Mouse (Mus musculus) lung, adult 2 months (tissue): ENCODE measurements around the gene Prdm13. TPM values are rescaled to one million over a fixed set of nuclear protein-coding genes. Genes with fewer than 3 reads are reported as not detected.

Experiments used
- DNase-seq: peaks from one replicate; pipeline ENCODE4 v3.0.0; 2022
- H3K4me1 ChIP-seq: fragments of 200-500 bp; 2 replicates; pipeline ENCODE4 v1.6.1; 2011; ENCODE audit warnings: low read length; ENCODE audit not compliant: control insufficient read depth, insufficient read depth
- H3K4me3 ChIP-seq: fragments of 200-500 bp; replicated peaks from 2 replicates; pipeline ENCODE3; 2011; ENCODE audit warnings: low read depth, mild to moderate bottlenecking, control low read depth, low read length; ENCODE audit errors: extremely low read depth
- CTCF ChIP-seq: fragments of 200-500 bp; IDR thresholded peaks from 2 replicates; pipeline ENCODE4 v1.5.1; 2011; ENCODE audit warnings: mild to moderate bottlenecking, low read length, control low read depth; ENCODE audit not compliant: insufficient read depth
- POLR2A ChIP-seq: fragments of 200-500 bp; IDR thresholded peaks from 2 replicates; pipeline ENCODE4 v1.6.1; 2011; ENCODE audit warnings: low read depth, mild to moderate bottlenecking, control low read depth, low read length, borderline replicate concordance; ENCODE audit errors: extremely low read depth
- WGBS: fragments of 180-500 bp; shearing (Covaris S2); methylation state at CpG from one replicate; pipeline ENCODE4 v1.1.7; 2018; 5-methylcytosine and 5-hydroxymethylcytosine counted together
- polyA plus RNA-seq: library from polyadenylated mRNA; depleted of rRNA; stranded (reverse); fragments of >200 nt; gene quantifications from 2 replicates; pipeline ENCODE4 v1.2.3, GENCODE M21; 2012; rRNA removed

Gene Prdm13
- not detected in 2 replicates for polyA plus RNA-seq

GRCm38 (mm10) chr4:21685595-21686091 is at the start of gene Prdm13:
Gene Prdm13 (minus strand): TSS chr4:21685963.
- TF ChIP-seq CTCF = no peak
- TF ChIP-seq POLR2A = no peak
- no peak for DNase-seq
- Histone ChIP-seq H3K4me3 (no peak within 1 kb of the TSS), H3K4me1 (no peaks in the 10 kb centered on the region)
- 1% methylated on average over 38 of the region's 38 CpGs for WGBS

- peak; percentile 89 for DNase-seq
- TF ChIP-seq CTCF (no peak), POLR2A (peak; percentile 88)
- WGBS = under 1% methylated on average over 37 of the region's 37 CpGs
- peak within 1 kb of the TSS; percentile 93 for H3K4me3 ChIP-seq
- H3K4me1 ChIP-seq = no peaks in the 10 kb centered on the region
Observed at GRCm38 (mm10) chr4:21727615-21728165, 41.9 kb upstream of the Prdm13 start, which contains the start of gene Ccnc. Gene Ccnc (plus strand): TSS chr4:21727701.

GRCm38 (mm10) chr4:21726912-21727614 is 41.3 kb upstream of the Prdm13 start:
- TF ChIP-seq CTCF (peak; percentile 41; the same call in 1 of the 2 replicates), POLR2A (no peak)
- H3K4me3 ChIP-seq = peak overlapping the region; percentile 93
- no peaks in the 10 kb centered on the region for H3K4me1 ChIP-seq
- peak; percentile 8 for DNase-seq
- 1% methylated on average over 22 of the region's 22 CpGs for WGBS

- no peak for DNase-seq
- WGBS = 56% methylated on average over 7 of the region's 7 CpGs
- Histone ChIP-seq H3K4me1 (no peaks in the 10 kb centered on the region), H3K4me3 (no peak overlapping the region)
- TF ChIP-seq POLR2A = no peak
- TF ChIP-seq CTCF = no peak
Observed at GRCm38 (mm10) chr4:21722752-21723334, 37.1 kb upstream of the Prdm13 start.

- 3% methylated on average over 13 of the region's 13 CpGs for WGBS
- peak; percentile 18 for DNase-seq
- Histone ChIP-seq H3K4me3 (no peak overlapping the region), H3K4me1 (no peaks in the 10 kb centered on the region)
- TF ChIP-seq POLR2A (no peak), CTCF (no peak)
Observed at GRCm38 (mm10) chr4:21712147-21712546, 26.4 kb upstream of the Prdm13 start.

- WGBS = 58% methylated on average over 1 of the region's 1 CpGs
- TF ChIP-seq POLR2A = no peak
- TF ChIP-seq CTCF = 0 out of 2 replicates have a peak, but pooled peaks have one; percentile 4
- DNase-seq = no peak
- H3K4me3 ChIP-seq = no peak overlapping the region
- no peaks in the 10 kb centered on the region for H3K4me1 ChIP-seq
Observed at GRCm38 (mm10) chr4:21705046-21705445, 19.3 kb upstream of the Prdm13 start.

- TF ChIP-seq CTCF (peak; percentile 71), POLR2A (no peak)
- DNase-seq = peak; percentile 35
- no peak overlapping the region for H3K4me3 ChIP-seq
- no peaks in the 10 kb centered on the region for H3K4me1 ChIP-seq
- WGBS = 33% methylated on average over 7 of the region's 7 CpGs
Observed at GRCm38 (mm10) chr4:21695638-21696254, 10.0 kb upstream of the Prdm13 start.

- no peak overlapping the region for H3K4me3 ChIP-seq
- no peak for TF ChIP-seq CTCF
- no peak for TF ChIP-seq POLR2A
- no peak for DNase-seq
- H3K4me1 ChIP-seq = no peaks in the 10 kb centered on the region
- 5% methylated on average over 7 of the region's 7 CpGs for WGBS
Observed at GRCm38 (mm10) chr4:21690221-21690620, 4.5 kb upstream of the Prdm13 start.

GRCm38 (mm10) chr4:21689492-21689941 is 3.8 kb upstream of the Prdm13 start:
- TF ChIP-seq CTCF (no peak), POLR2A (no peak)
- no peak for DNase-seq
- no peak overlapping the region for H3K4me3 ChIP-seq
- H3K4me1 ChIP-seq = no peaks in the 10 kb centered on the region
- 3% methylated on average over 18 of the region's 18 CpGs for WGBS
